Mouse (Mus musculus): Measurements from ENCODE around the gene Tssc4.

DNA sequence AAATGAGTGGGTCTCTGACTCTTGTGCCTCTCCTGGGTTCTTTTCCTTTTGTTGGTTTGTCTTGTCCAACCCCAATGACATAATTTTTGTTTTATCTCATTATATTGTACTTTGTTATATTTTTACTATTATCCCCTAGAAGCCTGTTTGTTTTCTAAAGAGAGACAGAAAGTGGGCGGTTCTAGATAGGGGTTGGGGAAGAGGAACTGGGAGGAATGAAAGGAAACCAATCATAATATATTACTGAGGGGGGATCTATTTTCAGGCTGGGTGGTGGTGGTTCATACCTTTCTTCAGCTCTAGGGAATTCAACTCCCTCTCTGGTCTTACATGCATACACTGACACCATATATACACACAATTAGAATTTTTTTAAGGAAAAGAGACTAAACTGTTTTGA, 44.8 kb upstream of the Tssc4 start:
- TF ChIP-seq ZNF384 (IDR thresholded peaks at IDR 0.05; ENCODE audit: low read depth, low read length) (no peak), POLR2A (IDR thresholded peaks at IDR 0.05; ENCODE audit: low read depth, low read length) (no peak), JUND (conservative IDR thresholded peaks at IDR 0.05; ENCODE audit: low read depth, low read length) (no peak), BHLHE40 (IDR thresholded peaks at IDR 0.05; ENCODE audit: low read depth, low read length) (no peak), ZMIZ1 (IDR thresholded peaks at IDR 0.05; ENCODE audit: low read depth, low read length) (no peak), SMC3 (IDR thresholded peaks at IDR 0.05; ENCODE audit: low read depth, low read length) (no peak), ZKSCAN1 (IDR thresholded peaks at IDR 0.05; ENCODE audit: borderline replicate concordance, low read depth, low read length) (no peak), PAX5 (IDR thresholded peaks at IDR 0.05; ENCODE audit: low read length) (no peak), CTCF (conservative IDR thresholded peaks at IDR 0.05 in 1 of 2, IDR thresholded peaks at IDR 0.05 in 1 of 2; ENCODE audit: low read depth in 2 of 2, low read length in 2 of 2) (no peak)
